Mouse (Mus musculus): ENCODE results near the gene Arhgef7. TPM values are rescaled to one million over a fixed set of nuclear protein-coding genes. Genes with fewer than 3 reads are reported as not detected.

The Arhgef7 gene
- polyA plus RNA-seq, 1 experiment from 2014 or later = 67.2 TPM

DNA sequence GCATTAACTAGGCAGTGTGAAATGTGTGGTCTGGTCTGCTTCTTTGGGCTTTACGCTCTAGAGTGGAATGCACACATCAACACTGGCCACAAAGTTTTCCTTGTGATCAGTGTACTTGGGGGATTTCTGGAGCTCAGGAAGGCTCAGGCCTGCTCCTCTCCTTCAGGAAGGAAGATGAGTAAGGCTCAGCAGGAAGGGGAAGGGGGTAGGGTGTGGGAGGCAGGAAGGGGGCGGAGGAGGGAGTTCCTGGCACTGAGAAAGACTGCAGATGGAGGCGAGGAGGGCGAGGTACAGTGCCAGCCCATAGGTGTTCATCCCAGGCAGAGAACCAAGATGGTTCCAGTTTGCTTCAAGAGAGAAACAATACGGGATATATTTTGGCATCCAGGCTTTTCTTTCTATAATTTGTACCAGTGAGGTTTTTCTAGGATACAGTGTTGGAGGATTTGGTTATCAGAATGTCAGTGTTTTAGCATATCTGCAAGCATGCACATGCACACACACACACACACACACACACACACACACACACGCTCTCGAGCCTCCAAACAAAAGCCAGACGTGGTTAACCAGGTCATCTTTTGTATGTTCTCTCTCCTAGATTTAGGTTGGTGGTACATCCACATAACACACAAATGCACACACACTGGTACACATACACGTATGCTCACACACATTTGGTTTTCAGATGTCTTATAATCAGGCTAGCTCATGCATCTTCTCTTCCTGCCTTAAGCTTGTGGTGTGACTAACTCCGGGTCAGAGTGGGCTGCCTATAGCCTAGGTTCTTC lies 52.5 kb downstream of the Arhgef7 start:
- no peak overlapping the region for H3K4me2 ChIP-seq (ENCODE audit: low read length)
- ATAC-seq = no peak
- H3K4me3 ChIP-seq (ENCODE audit: low read depth, low read length) = no peak overlapping the region
- no peaks in the 10 kb centered on the region for H3K27me3 ChIP-seq (ENCODE audit: control insufficient read depth, insufficient read depth, low read depth, low read length)
- no peak overlapping the region for H3K9ac ChIP-seq (ENCODE audit: low read depth, low read length)
- H3K4me1 ChIP-seq (ENCODE audit: control insufficient read depth, insufficient read depth, low read length) = peaks cover 13% of the 10 kb centered on the region
- peaks cover 13% of the 10 kb centered on the region for H3K36me3 ChIP-seq (ENCODE audit: control insufficient read depth, insufficient read depth, low read length)
- no peak overlapping the region for H3K27ac ChIP-seq (ENCODE audit: low read length)
- H3K9me3 ChIP-seq (replicated peaks; ENCODE audit: control insufficient read depth, low read length, poor library complexity, severe bottlenecking) = no peaks in the 10 kb centered on the region
- 84% methylated on average over 10 of the region's 10 CpGs for WGBS

DNA sequence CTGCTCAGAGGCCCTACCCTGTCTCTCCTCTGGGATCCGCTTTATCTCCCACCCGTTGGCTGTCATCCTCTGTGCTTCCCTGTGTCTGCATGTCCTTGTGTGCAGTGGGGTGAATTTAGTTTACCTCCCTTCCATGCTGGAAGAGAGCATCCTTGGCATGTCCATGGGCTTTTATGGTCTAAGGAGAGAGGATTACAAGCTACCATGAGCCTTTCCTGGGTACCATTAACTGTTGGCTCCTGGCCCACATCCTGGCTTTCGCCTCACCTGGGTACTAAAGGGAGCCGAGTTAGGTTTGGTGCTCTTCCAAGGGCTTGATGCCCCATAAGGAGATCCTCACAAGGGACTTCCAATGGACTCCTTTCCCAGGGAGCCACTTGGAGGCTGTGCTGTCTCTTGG lies 53.1 kb downstream of the Arhgef7 start:
- Histone ChIP-seq H3K4me1 (ENCODE audit: control insufficient read depth, insufficient read depth, low read length) (peaks cover 9% of the 10 kb centered on the region), H3K9ac (ENCODE audit: low read depth, low read length) (no peak overlapping the region), H3K36me3 (ENCODE audit: control insufficient read depth, insufficient read depth, low read length) (peaks cover 13% of the 10 kb centered on the region), H3K4me2 (ENCODE audit: low read length) (no peak overlapping the region), H3K27ac (ENCODE audit: low read length) (no peak overlapping the region), H3K4me3 (ENCODE audit: low read depth, low read length) (no peak overlapping the region), H3K27me3 (ENCODE audit: control insufficient read depth, insufficient read depth, low read depth, low read length) (no peaks in the 10 kb centered on the region), H3K9me3 (replicated peaks; ENCODE audit: control insufficient read depth, low read length, poor library complexity, severe bottlenecking) (no peaks in the 10 kb centered on the region)
- 88% methylated on average over 4 of the region's 4 CpGs for WGBS
- ATAC-seq = no peak

DNA sequence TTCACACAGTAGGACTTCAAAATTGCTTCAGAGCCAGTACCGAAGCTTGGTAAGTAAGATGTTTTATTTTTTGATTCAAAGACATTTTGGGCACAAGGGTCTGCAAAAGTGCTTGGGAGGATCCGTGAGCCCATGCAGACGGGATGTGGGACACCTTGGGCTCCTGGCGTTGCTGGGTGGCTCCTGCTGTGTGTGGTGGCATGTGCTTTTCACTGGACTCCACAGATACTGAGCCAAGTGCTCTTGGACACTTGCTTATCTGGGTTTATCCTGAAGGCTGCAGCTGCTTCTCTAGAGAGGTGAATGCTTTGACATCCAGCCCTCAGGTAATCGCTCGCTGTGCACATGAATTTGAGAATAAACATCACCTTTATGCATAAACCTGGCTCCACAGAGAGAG lies 55.1 kb downstream of the Arhgef7 start:
- Histone ChIP-seq H3K4me1 (ENCODE audit: control insufficient read depth, insufficient read depth, low read length) (peaks cover 2% of the 10 kb centered on the region), H3K9me3 (replicated peaks; ENCODE audit: control insufficient read depth, low read length, poor library complexity, severe bottlenecking) (no peaks in the 10 kb centered on the region), H3K4me3 (ENCODE audit: low read depth, low read length) (no peak overlapping the region), H3K9ac (ENCODE audit: low read depth, low read length) (no peak overlapping the region), H3K27me3 (ENCODE audit: control insufficient read depth, insufficient read depth, low read depth, low read length) (no peaks in the 10 kb centered on the region), H3K36me3 (ENCODE audit: control insufficient read depth, insufficient read depth, low read length) (peaks cover 17% of the 10 kb centered on the region), H3K27ac (ENCODE audit: low read length) (no peak overlapping the region), H3K4me2 (ENCODE audit: low read length) (no peak overlapping the region)
- 89% methylated on average over 6 of the region's 6 CpGs for WGBS
- no peak for ATAC-seq

DNA sequence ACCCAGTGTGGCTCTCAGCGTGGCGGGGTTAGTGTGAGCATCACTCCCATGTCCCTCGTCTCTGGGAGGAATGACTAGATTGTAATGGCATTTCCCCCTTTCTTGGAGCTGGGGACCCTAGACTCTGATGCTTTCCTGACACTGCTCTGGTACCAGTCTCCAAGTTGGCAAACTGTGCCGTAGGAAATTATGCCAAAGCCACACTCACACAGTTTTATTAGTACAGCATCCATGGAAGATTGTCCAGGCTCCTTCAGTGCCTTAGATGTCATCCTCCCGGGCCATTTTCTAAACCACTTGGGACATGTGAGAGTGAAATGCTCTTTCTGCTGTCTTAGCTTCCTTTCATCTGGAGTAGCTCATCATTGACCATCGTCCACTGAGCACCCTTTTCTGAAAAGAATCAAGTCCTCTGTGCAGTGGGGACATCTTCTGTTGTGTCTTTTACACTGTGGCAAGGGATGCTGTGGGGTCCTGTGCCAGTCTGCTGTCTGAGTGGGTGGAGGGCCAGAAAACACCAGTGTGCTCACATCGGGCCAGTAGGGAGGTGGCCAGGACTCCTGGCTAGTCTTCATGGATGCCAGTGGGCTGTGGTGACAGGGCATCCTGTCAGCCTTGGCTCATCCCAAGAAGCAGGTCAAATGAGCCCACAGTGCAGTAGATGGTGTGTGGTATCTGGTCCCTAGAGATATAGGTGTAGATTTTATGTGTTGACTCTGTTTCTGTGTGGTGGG lies 56.5 kb downstream of the Arhgef7 start:
- Histone ChIP-seq H3K4me3 (ENCODE audit: low read depth, low read length) (no peak overlapping the region), H3K9ac (ENCODE audit: low read depth, low read length) (no peak overlapping the region), H3K4me2 (ENCODE audit: low read length) (no peak overlapping the region), H3K4me1 (ENCODE audit: control insufficient read depth, insufficient read depth, low read length) (no peaks in the 10 kb centered on the region), H3K9me3 (replicated peaks; ENCODE audit: control insufficient read depth, low read length, poor library complexity, severe bottlenecking) (no peaks in the 10 kb centered on the region), H3K36me3 (ENCODE audit: control insufficient read depth, insufficient read depth, low read length) (peaks cover 17% of the 10 kb centered on the region), H3K27me3 (ENCODE audit: control insufficient read depth, insufficient read depth, low read depth, low read length) (no peaks in the 10 kb centered on the region), H3K27ac (ENCODE audit: low read length) (no peak overlapping the region)
- 92% methylated on average over 7 of the region's 7 CpGs for WGBS
- no peak for ATAC-seq

DNA sequence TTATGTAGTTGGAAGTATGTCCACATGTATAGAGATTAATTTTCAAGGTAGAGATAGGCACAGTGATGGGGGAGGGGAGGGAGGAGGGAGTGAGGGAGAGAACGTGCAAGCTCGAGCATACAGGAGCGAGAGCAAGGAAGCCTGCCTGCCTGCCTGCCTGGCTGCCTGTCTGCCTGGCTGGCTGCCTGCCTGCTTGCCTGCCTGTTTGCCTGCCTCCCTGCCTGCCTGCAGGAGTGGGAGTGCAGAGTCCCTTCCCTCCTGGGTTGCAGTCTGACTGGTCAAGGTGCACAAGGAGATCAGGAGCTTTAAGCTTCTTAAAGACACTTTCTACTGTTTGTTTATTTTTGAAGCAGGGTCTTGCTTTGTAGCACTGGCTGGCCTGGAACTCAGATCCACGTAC lies 57.6 kb downstream of the Arhgef7 start:
- Histone ChIP-seq H3K4me1 (ENCODE audit: control insufficient read depth, insufficient read depth, low read length) (no peaks in the 10 kb centered on the region), H3K27me3 (ENCODE audit: control insufficient read depth, insufficient read depth, low read depth, low read length) (no peaks in the 10 kb centered on the region), H3K9me3 (replicated peaks; ENCODE audit: control insufficient read depth, low read length, poor library complexity, severe bottlenecking) (no peaks in the 10 kb centered on the region), H3K9ac (ENCODE audit: low read depth, low read length) (no peak overlapping the region), H3K27ac (ENCODE audit: low read length) (no peak overlapping the region), H3K36me3 (ENCODE audit: control insufficient read depth, insufficient read depth, low read length) (peaks cover 17% of the 10 kb centered on the region), H3K4me2 (ENCODE audit: low read length) (no peak overlapping the region), H3K4me3 (ENCODE audit: low read depth, low read length) (no peak overlapping the region)
- WGBS = 71% methylated on average over 4 of the region's 4 CpGs
- no peak for ATAC-seq

DNA sequence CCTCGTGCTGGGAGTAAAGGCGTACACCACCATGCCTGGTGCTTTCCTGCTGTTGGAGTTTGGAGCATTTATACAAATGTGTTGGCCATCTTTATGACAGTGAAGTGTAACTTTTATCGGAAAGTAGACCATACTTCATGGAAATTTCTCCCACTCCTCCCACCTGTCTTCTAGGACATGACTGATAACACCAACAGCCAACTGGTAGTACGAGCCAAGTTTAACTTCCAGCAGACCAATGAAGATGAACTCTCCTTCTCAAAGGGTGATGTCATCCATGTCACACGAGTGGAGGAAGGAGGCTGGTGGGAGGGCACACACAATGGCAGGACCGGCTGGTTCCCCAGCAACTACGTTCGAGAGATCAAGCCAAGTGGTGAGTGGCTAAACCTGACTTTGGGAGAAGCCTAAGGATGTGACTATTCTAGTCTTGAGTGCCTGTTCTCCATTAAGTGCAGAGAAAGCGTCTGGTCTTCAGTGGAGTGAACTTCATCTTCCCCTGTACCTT lies 58.1 kb downstream of the Arhgef7 start:
- H3K4me3 ChIP-seq (ENCODE audit: low read depth, low read length) = no peak overlapping the region
- peaks cover 17% of the 10 kb centered on the region for H3K36me3 ChIP-seq (ENCODE audit: control insufficient read depth, insufficient read depth, low read length)
- no peaks in the 10 kb centered on the region for H3K4me1 ChIP-seq (ENCODE audit: control insufficient read depth, insufficient read depth, low read length)
- H3K4me2 ChIP-seq (ENCODE audit: low read length) = no peak overlapping the region
- 84% methylated on average over 9 of the region's 9 CpGs for WGBS
- H3K9ac ChIP-seq (ENCODE audit: low read depth, low read length) = no peak overlapping the region
- H3K27ac ChIP-seq (ENCODE audit: low read length) = no peak overlapping the region
- H3K27me3 ChIP-seq (ENCODE audit: control insufficient read depth, insufficient read depth, low read depth, low read length) = no peaks in the 10 kb centered on the region
- no peaks in the 10 kb centered on the region for H3K9me3 ChIP-seq (replicated peaks; ENCODE audit: control insufficient read depth, low read length, poor library complexity, severe bottlenecking)
- no peak for ATAC-seq

DNA sequence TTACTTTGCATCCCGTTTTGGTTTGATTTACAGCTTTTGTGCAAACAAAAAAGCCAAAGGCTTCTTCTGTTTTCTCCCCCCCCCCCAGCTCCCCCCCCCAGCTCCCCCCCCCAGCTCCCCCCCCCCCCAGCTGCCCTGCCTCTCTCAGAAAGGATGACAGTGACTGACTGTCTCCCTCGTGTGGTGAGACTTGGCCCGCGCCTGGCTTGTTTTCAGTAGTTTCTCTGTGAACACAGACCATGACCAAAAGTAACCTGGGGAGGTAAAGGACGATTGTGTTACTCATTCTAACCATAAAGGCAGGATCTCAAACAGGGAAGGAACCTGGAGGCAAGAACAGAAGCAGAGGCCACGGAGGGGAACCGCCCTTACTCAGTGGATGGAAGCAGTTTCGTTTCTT lies 60.7 kb downstream of the Arhgef7 start:
- ATAC-seq = no peak
- H3K36me3 ChIP-seq (ENCODE audit: control insufficient read depth, insufficient read depth, low read length) = peaks cover 20% of the 10 kb centered on the region
- H3K9ac ChIP-seq (ENCODE audit: low read depth, low read length) = no peak overlapping the region
- 63% methylated on average over 7 of the region's 8 CpGs for WGBS
- H3K27ac ChIP-seq (ENCODE audit: low read length) = no peak overlapping the region
- no peaks in the 10 kb centered on the region for H3K4me1 ChIP-seq (ENCODE audit: control insufficient read depth, insufficient read depth, low read length)
- no peak overlapping the region for H3K4me3 ChIP-seq (ENCODE audit: low read depth, low read length)
- no peaks in the 10 kb centered on the region for H3K27me3 ChIP-seq (ENCODE audit: control insufficient read depth, insufficient read depth, low read depth, low read length)
- H3K4me2 ChIP-seq (ENCODE audit: low read length) = no peak overlapping the region
- no peaks in the 10 kb centered on the region for H3K9me3 ChIP-seq (replicated peaks; ENCODE audit: control insufficient read depth, low read length, poor library complexity, severe bottlenecking)

DNA sequence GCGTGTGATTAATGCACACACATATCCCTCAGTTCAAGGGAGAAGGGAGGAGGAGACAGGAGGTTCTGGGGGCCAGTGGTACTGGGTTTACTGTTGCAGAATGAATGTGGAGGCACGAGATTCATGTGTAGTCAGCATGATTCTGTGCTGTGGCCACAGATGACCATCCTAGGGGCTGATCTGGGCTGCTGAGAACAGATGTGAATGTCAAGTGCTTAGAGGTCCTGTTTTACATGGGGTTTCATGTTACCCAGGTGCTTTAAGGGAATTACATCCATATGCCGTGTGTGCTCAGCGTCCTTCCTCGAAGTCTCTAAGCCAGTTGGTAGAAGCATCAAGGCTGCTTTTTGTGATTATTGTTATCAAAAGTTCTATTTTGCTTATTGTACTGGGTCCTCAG lies 61.6 kb downstream of the Arhgef7 start:
- Histone ChIP-seq H3K4me3 (ENCODE audit: low read depth, low read length) (no peak overlapping the region), H3K4me2 (ENCODE audit: low read length) (no peak overlapping the region), H3K9me3 (replicated peaks; ENCODE audit: control insufficient read depth, low read length, poor library complexity, severe bottlenecking) (no peaks in the 10 kb centered on the region), H3K27ac (ENCODE audit: low read length) (no peak overlapping the region), H3K4me1 (ENCODE audit: control insufficient read depth, insufficient read depth, low read length) (no peaks in the 10 kb centered on the region), H3K9ac (ENCODE audit: low read depth, low read length) (no peak overlapping the region), H3K36me3 (ENCODE audit: control insufficient read depth, insufficient read depth, low read length) (peaks cover 18% of the 10 kb centered on the region), H3K27me3 (ENCODE audit: control insufficient read depth, insufficient read depth, low read depth, low read length) (no peaks in the 10 kb centered on the region)
- ATAC-seq = no peak
- WGBS = 95% methylated on average over 5 of the region's 5 CpGs

DNA sequence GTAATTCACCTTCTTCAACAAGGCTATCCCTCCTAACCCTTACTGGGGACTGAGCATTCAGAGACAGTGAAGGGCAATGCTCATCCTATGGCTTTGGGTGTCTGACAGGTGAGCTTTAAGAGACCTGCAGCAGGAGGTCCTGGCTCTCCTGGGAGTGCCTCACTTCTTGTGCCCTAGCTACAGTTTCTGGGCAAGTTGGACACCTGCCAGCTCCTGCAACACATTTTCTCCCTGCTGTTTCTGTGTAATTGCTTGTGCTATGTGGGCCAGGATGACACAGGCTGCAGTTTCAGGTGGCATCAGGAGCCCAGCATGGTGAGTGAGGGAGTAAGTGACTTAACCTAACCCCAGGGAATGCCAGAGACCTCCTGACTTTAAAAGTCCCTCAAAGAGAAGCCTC lies 67.4 kb downstream of the Arhgef7 start:
- H3K4me1 ChIP-seq (ENCODE audit: control insufficient read depth, insufficient read depth, low read length) = no peaks in the 10 kb centered on the region
- ATAC-seq = no peak
- no peaks in the 10 kb centered on the region for H3K9me3 ChIP-seq (replicated peaks; ENCODE audit: control insufficient read depth, low read length, poor library complexity, severe bottlenecking)
- no peaks in the 10 kb centered on the region for H3K27me3 ChIP-seq (ENCODE audit: control insufficient read depth, insufficient read depth, low read depth, low read length)
- no peak overlapping the region for H3K4me2 ChIP-seq (ENCODE audit: low read length)
- no peak overlapping the region for H3K4me3 ChIP-seq (ENCODE audit: low read depth, low read length)
- no peak overlapping the region for H3K27ac ChIP-seq (ENCODE audit: low read length)
- H3K9ac ChIP-seq (ENCODE audit: low read depth, low read length) = no peak overlapping the region
- peaks cover 14% of the 10 kb centered on the region for H3K36me3 ChIP-seq (ENCODE audit: control insufficient read depth, insufficient read depth, low read length)

Measured in midbrain, embryonic 16.5 days (tissue).